Mouse (Mus musculus) cerebellum, adult 2 months (tissue): ENCODE results near the gene Wdfy3. TPM values are rescaled to one million over a fixed set of nuclear protein-coding genes. Genes with fewer than 3 reads are reported as not detected.
A peak's percentile ranks its signal among the peaks of the same experiment; 100 is the strongest.

Source experiments
- DNase-seq, 2 experiments: peaks; one replicate each; pipeline ENCODE4 v3.0.0; 2021
- H3K27ac ChIP-seq: fragments of 200-500 bp; 2 replicates; pipeline ENCODE4 v1.5.1; 2012; ENCODE audit warnings: low read length, control low read depth, inconsistent platforms; ENCODE audit not compliant: insufficient read depth
- H3K27me3 ChIP-seq: fragments of 200-500 bp; 2 replicates; pipeline ENCODE4 v1.6.1; 2012; ENCODE audit warnings: inconsistent platforms, mild to moderate bottlenecking, low read length, moderate library complexity; ENCODE audit not compliant: control insufficient read depth, insufficient read depth
- H3K4me1 ChIP-seq: fragments of 200-500 bp; 2 replicates; pipeline ENCODE4 v1.6.1; 2011; ENCODE audit warnings: low read length; ENCODE audit not compliant: control insufficient read depth, insufficient read depth
- H3K4me3 ChIP-seq: fragments of 200-500 bp; replicated peaks from 2 replicates; pipeline ENCODE3; 2011; ENCODE audit warnings: mild to moderate bottlenecking, low read depth, low read length, control low read depth; ENCODE audit not compliant: insufficient read depth
- CTCF ChIP-seq: fragments of 200-500 bp; IDR thresholded peaks from 2 replicates; pipeline ENCODE4 v1.5.1; 2011; ENCODE audit warnings: low read depth, mild to moderate bottlenecking, control low read depth, low read length, moderate library complexity, borderline replicate concordance; ENCODE audit not compliant: insufficient read depth
- POLR2A ChIP-seq: fragments of 200-500 bp; IDR thresholded peaks from 2 replicates; pipeline ENCODE4 v1.6.1; 2011; ENCODE audit warnings: low read length, control low read depth, borderline replicate concordance; ENCODE audit not compliant: insufficient read depth
- WGBS: fragments of 180-500 bp; shearing (Covaris S2); methylation state at CpG from one replicate; pipeline ENCODE4 v1.1.7; 2018; 5-methylcytosine and 5-hydroxymethylcytosine counted together
- polyA plus RNA-seq: library from polyadenylated mRNA; depleted of rRNA; stranded (reverse); fragments of >200 nt; gene quantifications from 2 replicates; pipeline ENCODE4 v1.2.3, GENCODE M21; 2012

The Wdfy3 gene
- polyA plus RNA-seq, 1 experiment: 75.4 TPM

DNA sequence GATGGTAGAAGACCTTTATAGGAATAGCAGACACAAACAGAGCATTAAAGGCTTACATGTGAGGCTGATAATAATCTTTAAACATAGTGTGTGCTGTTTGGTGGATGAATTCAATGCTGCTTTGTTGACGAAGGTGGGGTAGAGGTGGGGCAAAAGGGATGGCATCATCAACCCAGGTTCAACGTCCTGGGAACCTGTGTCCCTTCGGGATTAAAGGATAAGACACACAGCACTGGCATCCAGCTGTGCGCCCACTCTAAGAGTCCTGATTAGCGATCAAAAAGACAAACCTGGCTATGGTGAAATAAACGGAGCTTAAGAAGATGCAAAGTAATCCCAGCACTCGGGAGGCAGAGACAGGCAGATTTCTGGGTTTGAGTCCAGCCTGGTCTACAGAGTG, 61.0 kb downstream of the Wdfy3 start:
- no peak overlapping the region for H3K4me3 ChIP-seq
- no peak for DNase-seq
- TF ChIP-seq CTCF (no peak), POLR2A (no peak)
- WGBS: 85% methylated on average over 7 of the region's 7 CpGs
- no peaks in the 10 kb centered on the region for H3K27me3 ChIP-seq
- peaks cover 30% of the 10 kb centered on the region for H3K4me1 ChIP-seq
- no peak overlapping the region for H3K27ac ChIP-seq

DNA sequence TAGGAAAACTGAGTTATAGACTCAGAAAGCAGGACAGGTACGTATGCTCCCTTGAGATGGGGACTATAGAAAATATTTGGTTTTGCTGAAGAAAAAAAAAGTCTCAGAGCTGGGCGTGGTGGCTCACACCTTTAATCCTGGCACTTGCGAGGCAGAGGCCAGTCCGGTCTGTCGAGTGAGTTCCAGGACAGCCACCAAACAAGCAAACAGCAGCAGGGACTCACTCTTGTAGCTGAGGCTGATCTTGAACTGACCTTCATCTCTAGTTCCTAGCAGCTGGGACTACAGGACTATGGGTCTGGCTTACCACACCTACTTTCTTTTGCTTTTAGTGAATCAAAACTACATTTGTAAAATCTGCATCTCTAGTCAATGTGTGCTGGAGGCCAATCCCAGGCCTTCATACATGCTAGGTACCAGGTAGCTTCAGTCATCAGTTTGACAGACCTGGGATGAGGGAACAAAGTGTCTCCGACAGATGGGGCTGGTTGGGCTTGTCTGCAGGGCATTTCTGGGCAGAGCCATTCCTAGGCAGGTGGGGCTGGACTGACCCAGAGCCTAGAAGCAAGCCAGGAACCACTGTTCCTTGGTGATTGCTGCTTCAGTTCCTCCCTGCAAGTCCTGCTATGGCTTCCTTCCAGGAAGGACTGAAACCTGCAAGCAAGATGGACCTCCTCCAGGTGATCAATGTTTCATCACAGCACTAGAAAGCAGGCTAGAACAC, 63.3 kb downstream of the Wdfy3 start:
- Histone ChIP-seq H3K27me3 (no peaks in the 10 kb centered on the region), H3K4me3 (no peak overlapping the region), H3K4me1 (peaks cover 31% of the 10 kb centered on the region), H3K27ac (peak overlapping the region; percentile 76)
- TF ChIP-seq POLR2A: no peak
- peak; percentile 54; the same call in 1 of the 2 replicates for TF ChIP-seq CTCF
- WGBS: 51% methylated on average over 6 of the region's 6 CpGs
- peak; percentile 66 to 78 for DNase-seq

DNA sequence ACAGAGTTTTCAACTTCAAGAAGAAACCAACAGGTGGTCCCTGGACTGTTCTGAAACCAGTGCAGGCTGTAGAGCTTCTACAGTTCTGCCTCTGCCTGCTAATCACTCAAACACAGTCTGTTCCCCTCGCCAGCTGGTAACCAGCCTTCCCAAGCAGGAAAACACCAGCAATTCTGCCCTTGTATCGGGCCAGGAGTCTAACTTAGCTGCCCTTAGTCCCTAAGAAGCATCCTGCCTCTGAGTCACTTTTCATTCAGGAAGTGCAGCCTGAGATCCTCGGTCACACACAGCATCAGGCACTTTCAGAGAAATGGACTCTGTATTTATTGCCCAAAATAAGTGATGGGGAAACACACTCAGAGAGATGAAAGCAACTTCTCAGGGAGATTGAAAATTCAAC, 66.3 kb downstream of the Wdfy3 start:
- H3K4me3 ChIP-seq: no peak overlapping the region
- H3K27ac ChIP-seq: no peak overlapping the region
- TF ChIP-seq POLR2A: no peak
- TF ChIP-seq CTCF: no peak
- H3K4me1 ChIP-seq: peaks cover 30% of the 10 kb centered on the region
- 55% methylated on average over 3 of the region's 3 CpGs for WGBS
- H3K27me3 ChIP-seq: no peaks in the 10 kb centered on the region
- no peak for DNase-seq

DNA sequence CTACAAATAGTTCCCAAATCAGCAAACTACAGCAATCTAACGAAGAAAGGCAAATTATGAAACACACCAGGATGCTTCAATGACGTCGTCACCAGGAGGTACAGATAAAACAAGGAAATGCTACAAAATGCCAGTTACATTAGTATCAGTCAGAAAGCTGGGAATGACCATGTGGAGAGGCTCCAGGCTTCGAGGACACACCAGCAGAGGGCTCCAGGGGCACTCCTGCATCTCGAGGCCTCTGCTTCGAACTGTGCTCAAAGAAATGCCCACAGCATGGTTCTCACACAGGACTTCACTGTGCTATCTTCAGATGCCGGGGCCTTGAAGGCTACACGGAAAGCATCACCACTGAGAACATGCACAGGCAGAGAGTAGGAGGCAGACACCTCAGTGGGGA, 68.7 kb downstream of the Wdfy3 start:
- peak; percentile 44 for DNase-seq
- Histone ChIP-seq H3K27ac (no peak overlapping the region), H3K4me1 (peaks cover 13% of the 10 kb centered on the region), H3K27me3 (no peaks in the 10 kb centered on the region), H3K4me3 (no peak overlapping the region)
- WGBS: 22% methylated on average over 8 of the region's 8 CpGs
- TF ChIP-seq POLR2A (no peak), CTCF (peak; percentile 44; the same call in 1 of the 2 replicates)

DNA sequence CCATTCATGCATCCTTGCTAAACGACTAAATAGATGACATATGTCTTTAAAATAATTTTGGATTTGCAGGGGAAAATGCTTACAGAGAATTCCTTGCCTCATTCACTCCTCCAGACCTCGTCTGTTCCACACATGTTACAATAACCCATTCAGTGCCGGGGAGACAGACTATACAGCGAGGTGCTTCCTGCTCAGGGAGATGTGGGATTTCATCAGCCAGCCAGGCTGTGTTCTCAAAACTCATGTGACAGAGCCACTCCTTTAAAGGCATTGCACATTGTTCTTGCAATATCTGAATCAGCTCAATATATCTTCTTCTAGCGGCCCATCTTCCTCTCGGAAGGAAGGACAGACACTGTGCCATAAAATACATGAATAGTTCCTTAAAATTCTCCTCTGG, 70.8 kb downstream of the Wdfy3 start:
- Histone ChIP-seq H3K27me3 (no peaks in the 10 kb centered on the region), H3K27ac (no peak overlapping the region), H3K4me1 (peaks cover 8% of the 10 kb centered on the region), H3K4me3 (no peak overlapping the region)
- DNase-seq: no peak
- TF ChIP-seq CTCF (no peak), POLR2A (no peak)
- WGBS: 70% methylated on average over 6 of the region's 6 CpGs

DNA sequence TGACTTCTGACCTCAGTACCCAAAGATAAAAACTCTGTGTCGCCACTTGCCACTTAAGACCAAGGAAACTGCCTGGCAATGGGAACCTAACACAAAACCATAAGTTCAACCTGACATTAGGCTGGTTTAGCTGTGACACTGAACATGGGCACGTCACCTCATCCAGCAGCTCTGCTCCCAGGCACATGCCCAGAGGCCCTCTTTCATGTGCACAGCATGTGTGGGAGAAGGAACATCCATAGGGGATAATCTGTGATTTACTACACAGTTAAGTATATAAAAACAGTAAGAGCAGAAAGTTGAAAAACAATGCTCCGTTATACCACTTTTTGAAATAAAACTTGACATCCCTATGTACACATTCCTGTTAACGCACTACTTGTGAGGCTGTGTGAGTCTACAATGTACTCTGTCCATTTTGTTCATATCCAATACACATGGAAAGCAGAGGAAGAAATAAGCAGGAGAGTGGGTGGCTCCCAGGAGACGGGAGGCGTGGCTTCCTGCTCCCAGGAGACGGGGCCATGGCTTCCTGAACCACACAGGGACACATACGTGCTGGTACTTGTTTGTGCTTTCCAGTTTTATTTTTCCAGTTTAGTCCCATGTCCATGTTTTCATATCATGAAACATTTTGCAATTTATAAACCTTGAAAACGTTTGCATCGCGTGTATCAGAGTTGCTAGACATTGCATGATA, 73.5 kb downstream of the Wdfy3 start:
- Histone ChIP-seq H3K4me1 (peaks cover 9% of the 10 kb centered on the region), H3K27ac (no peak overlapping the region), H3K4me3 (no peak overlapping the region), H3K27me3 (no peaks in the 10 kb centered on the region)
- TF ChIP-seq CTCF (no peak), POLR2A (no peak)
- DNase-seq: no peak
- WGBS: 90% methylated on average over 11 of the region's 11 CpGs

DNA sequence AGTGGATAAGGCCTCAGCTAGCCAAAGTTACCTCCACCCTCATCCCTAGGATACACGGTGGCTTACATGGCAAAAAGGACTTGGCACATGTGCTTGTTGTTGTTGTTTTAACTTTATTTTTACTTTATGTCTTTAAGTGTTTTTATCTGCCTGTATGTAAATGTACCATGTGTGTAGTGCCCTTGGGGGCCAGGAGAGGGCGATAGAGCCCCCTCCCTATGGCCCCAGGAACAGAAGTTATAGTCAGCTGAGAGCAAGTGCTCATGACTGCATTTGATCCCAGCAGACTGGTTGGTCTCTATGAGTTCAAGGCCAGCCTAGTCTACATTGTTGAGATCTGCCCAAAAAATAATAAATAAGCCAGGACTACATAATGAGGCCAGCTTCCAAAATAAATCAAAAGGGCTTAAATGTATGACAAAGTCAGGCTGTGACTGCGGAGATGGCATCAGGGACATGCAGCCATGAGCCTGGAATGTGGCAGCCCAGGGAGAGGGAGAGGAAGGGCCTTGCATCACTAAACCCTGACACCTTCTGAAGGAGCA, 74.2 kb downstream of the Wdfy3 start:
- no peaks in the 10 kb centered on the region for H3K27me3 ChIP-seq
- TF ChIP-seq CTCF: peak; percentile 38; the same call in 1 of the 2 replicates
- no peak for TF ChIP-seq POLR2A
- no peak overlapping the region for H3K4me3 ChIP-seq
- no peak overlapping the region for H3K27ac ChIP-seq
- H3K4me1 ChIP-seq: peaks cover 5% of the 10 kb centered on the region
- WGBS: 75% methylated on average over 3 of the region's 3 CpGs
- peak in 1 of 2 experiments; percentile 7 for DNase-seq

DNA sequence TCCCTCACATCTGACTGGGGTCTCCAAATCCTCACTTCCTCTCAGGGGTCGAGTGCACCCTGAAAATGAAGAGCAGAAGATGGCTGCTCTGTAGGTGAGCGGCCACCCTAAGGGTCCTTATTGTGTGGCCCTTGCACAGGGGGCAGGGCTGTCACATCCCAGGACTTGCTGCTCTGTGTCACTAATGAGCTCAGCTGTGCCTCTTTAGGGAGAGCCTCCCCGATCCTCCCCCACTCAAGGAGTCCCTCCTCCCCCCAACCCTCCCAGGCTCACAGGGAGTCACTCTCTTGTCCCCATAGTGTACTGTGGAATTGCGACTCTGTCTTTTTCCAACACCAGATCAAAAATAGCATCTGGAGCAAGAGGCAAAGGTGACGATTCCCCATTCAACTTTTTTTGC, 75.7 kb downstream of the Wdfy3 start:
- no peak for TF ChIP-seq POLR2A
- TF ChIP-seq CTCF: no peak
- no peaks in the 10 kb centered on the region for H3K27me3 ChIP-seq
- H3K4me3 ChIP-seq: no peak overlapping the region
- peaks cover 7% of the 10 kb centered on the region; the same call in 1 of the 2 replicates for H3K4me1 ChIP-seq
- H3K27ac ChIP-seq: no peak overlapping the region
- 51% methylated on average over 5 of the region's 5 CpGs for WGBS
- DNase-seq: no peak
